Mouse (Mus musculus): ENCODE results near the gene Nebl.
"Not testable (repeated sequence)": the region's sequence is repeated elsewhere in the genome, so short reads cannot be mapped to it uniquely, and the experiment has no call there.

Nebl gene

GRCm38 (mm10) chr2:17402511-17402910 lies 328.8 kb downstream of the Nebl start:
- DNase-seq (ENCODE audit: low read depth) = no peak

GRCm38 (mm10) chr2:17396235-17396634 lies 335.0 kb downstream of the Nebl start:
- no peak for DNase-seq (ENCODE audit: low read depth)

GRCm38 (mm10) chr2:17391389-17391788 lies 339.9 kb downstream of the Nebl start:
- DNase-seq (ENCODE audit: low read depth) = peak; percentile 10

GRCm38 (mm10) chr2:17390513-17391200 lies 340.6 kb downstream of the Nebl start:
- peak; percentile 23 for DNase-seq (ENCODE audit: low read depth)

GRCm38 (mm10) chr2:17389886-17390285 lies 341.4 kb downstream of the Nebl start:
- no peak for DNase-seq (ENCODE audit: low read depth)

- DNase-seq (ENCODE audit: low read depth) = no peak
These were observed 341.9 kb downstream of the Nebl start for GRCm38 (mm10) chr2:17389379-17389778.

- no peak for DNase-seq (ENCODE audit: low read depth)
These were observed 349.0 kb downstream of the Nebl start for GRCm38 (mm10) chr2:17382227-17382626.

GRCm38 (mm10) chr2:17375916-17376315 lies 355.3 kb downstream of the Nebl start:
- DNase-seq (ENCODE audit: low read depth) = no peak

GRCm38 (mm10) chr2:17365671-17366070 lies 365.6 kb downstream of the Nebl start:
- peak; percentile 30 for DNase-seq (ENCODE audit: low read depth)

GRCm38 (mm10) chr2:17364971-17365548 lies 366.2 kb downstream of the Nebl start:
- peak; percentile 30 for DNase-seq (ENCODE audit: low read depth)

GRCm38 (mm10) chr2:17363337-17364216 lies 367.7 kb downstream of the Nebl start:
- peak; percentile 47 for DNase-seq (ENCODE audit: low read depth)

GRCm38 (mm10) chr2:17362181-17362580 lies 369.1 kb downstream of the Nebl start:
- no peak for DNase-seq (ENCODE audit: low read depth)

- DNase-seq (ENCODE audit: low read depth) = no peak
These were observed 386.6 kb downstream of the Nebl start for GRCm38 (mm10) chr2:17344643-17345042.

GRCm38 (mm10) chr2:17335451-17335850 lies 395.8 kb downstream of the Nebl start:
- no peak for DNase-seq (ENCODE audit: low read depth)

GRCm38 (mm10) chr2:17326590-17326989 lies 404.7 kb downstream of the Nebl start:
- DNase-seq (ENCODE audit: low read depth) = no peak

GRCm38 (mm10) chr2:17316850-17317249 lies 414.4 kb downstream of the Nebl start:
- DNase-seq (ENCODE audit: low read depth) = no peak

- no peak for DNase-seq (ENCODE audit: low read depth)
These were observed 429.9 kb downstream of the Nebl start for GRCm38 (mm10) chr2:17301379-17301778.

GRCm38 (mm10) chr2:17297496-17297895 lies 433.8 kb downstream of the Nebl start:
- DNase-seq (ENCODE audit: low read depth) = no peak

- DNase-seq (ENCODE audit: low read depth) = not testable (repeated sequence)
These were observed 436.0 kb downstream of the Nebl start for GRCm38 (mm10) chr2:17295257-17295656.
